Mouse (Mus musculus) CH12.LX (cell line): ENCODE data around the gene Acsl1. TPM values are rescaled to one million over a fixed set of nuclear protein-coding genes. Genes with fewer than 3 reads are reported as not detected.

ENCODE experiments used
- DNase-seq: peaks from one replicate; pipeline ENCODE4 v3.0.0-alpha.2; 2013; ENCODE audit errors: extremely low read depth
- H3K27ac ChIP-seq: 2 replicates; pipeline ENCODE4 v1.5.1; 2012; ENCODE audit warnings: low read depth, mild to moderate bottlenecking, control low read depth, moderate library complexity; ENCODE audit not compliant: insufficient read depth
- H3K27me3 ChIP-seq: replicated peaks from 2 replicates; pipeline ENCODE3; 2012; ENCODE audit warnings: inconsistent platforms
- H3K36me3 ChIP-seq, 2 experiments: replicated peaks in 1 of 2; 2 replicates each; pipeline versions ENCODE3 to v1.6.1; 2012; ENCODE audit warnings: inconsistent platforms in 1 of 2, low read length in 1 of 2, mild to moderate bottlenecking in 1 of 2, mixed read lengths in 1 of 2, moderate library complexity in 1 of 2; ENCODE audit not compliant: control insufficient read depth in 1 of 2, insufficient read depth in 1 of 2
- H3K4me1 ChIP-seq, 2 experiments: 2 replicates each; pipeline ENCODE4 v1.6.1; 2012; ENCODE audit warnings: inconsistent platforms in 1 of 2, moderate library complexity in 1 of 2; ENCODE audit not compliant: insufficient read depth in 2 of 2, control insufficient read depth in 1 of 2
- H3K4me2 ChIP-seq: 2 replicates; pipeline ENCODE4 v1.6.1; 2012; ENCODE audit warnings: low read depth, mild to moderate bottlenecking, control low read depth; ENCODE audit not compliant: poor library complexity, insufficient read depth, severe bottlenecking
- H3K4me3 ChIP-seq, 3 experiments: fragments of 150-350 bp in 1 of 3; sonication (generic) in 1 of 3; replicated peaks in 1 of 3; 2 replicates each; pipeline versions ENCODE3 to v1.5.1; 2011 to 2012; ENCODE audit warnings: low read depth in 2 of 3, low read length in 2 of 3, mild to moderate bottlenecking in 2 of 3, moderate library complexity in 2 of 3, control low read depth in 1 of 3, improper control_type of control experiment in 1 of 3, inconsistent platforms in 1 of 3, mixed read lengths in 1 of 3; ENCODE audit not compliant: poor library complexity in 1 of 3
- H3K79me2 ChIP-seq: replicated peaks from 2 replicates; pipeline ENCODE4 v1.6.1; 2012; ENCODE audit warnings: mild to moderate bottlenecking, moderate library complexity; ENCODE audit not compliant: control insufficient read depth, poor library complexity, insufficient read depth, severe bottlenecking; ENCODE audit errors: extremely low read depth
- H3K9ac ChIP-seq: 2 replicates; pipeline ENCODE4 v1.6.1; 2012; ENCODE audit warnings: low read depth, mild to moderate bottlenecking, control low read depth, moderate library complexity; ENCODE audit not compliant: insufficient read depth
- H3K9me3 ChIP-seq: replicated peaks from 2 replicates; pipeline ENCODE3; 2012; ENCODE audit warnings: low read length, inconsistent platforms, mixed read lengths
- CHD1 ChIP-seq: IDR thresholded peaks from 2 replicates; pipeline ENCODE4 v1.6.1; 2012; ENCODE audit warnings: low read depth, low read length, improper control_type of control experiment, inconsistent platforms
- CHD2 ChIP-seq: IDR thresholded peaks from 2 replicates; pipeline ENCODE4 v1.6.1; 2011; ENCODE audit warnings: low read length, improper control_type of control experiment
- CTCF ChIP-seq, 2 experiments: IDR thresholded peaks in 1 of 2; conservative IDR thresholded peaks in 1 of 2; 2 replicates each; pipeline ENCODE4 v1.5.1; 2011 to 2012; ENCODE audit warnings: low read depth in 2 of 2, low read length in 2 of 2, improper control_type of control experiment in 1 of 2, inconsistent platforms in 1 of 2, mild to moderate bottlenecking in 1 of 2, moderate library complexity in 1 of 2
- E2F4 ChIP-seq: IDR thresholded peaks from 2 replicates; pipeline ENCODE4 v1.6.1; 2011; ENCODE audit warnings: low read depth, low read length, improper control_type of control experiment; ENCODE audit not compliant: insufficient replicate concordance
- ELF1 ChIP-seq: IDR thresholded peaks from 2 replicates; pipeline ENCODE4 v1.6.1; 2014; ENCODE audit warnings: low read depth, mild to moderate bottlenecking, inconsistent platforms, low read length, improper control_type of control experiment
- EP300 ChIP-seq: IDR thresholded peaks from 2 replicates; pipeline ENCODE4 v1.6.1; 2011; ENCODE audit warnings: low read length, improper control_type of control experiment
- ETS1 ChIP-seq: conservative IDR thresholded peaks from 2 replicates; pipeline ENCODE4 v1.6.1; 2012; ENCODE audit warnings: low read depth, mild to moderate bottlenecking, inconsistent platforms, low read length, improper control_type of control experiment, moderate library complexity
- GABPA ChIP-seq: IDR thresholded peaks from 2 replicates; pipeline ENCODE4 v1.6.1; 2012; ENCODE audit warnings: low read depth, low read length, improper control_type of control experiment, inconsistent platforms; ENCODE audit not compliant: insufficient replicate concordance
- HCFC1 ChIP-seq: IDR thresholded peaks from 2 replicates; pipeline ENCODE4 v1.6.1; 2012; ENCODE audit warnings: low read depth, mild to moderate bottlenecking, inconsistent platforms, low read length, improper control_type of control experiment
- JUN ChIP-seq: IDR thresholded peaks from 2 replicates; pipeline ENCODE4 v1.6.1; 2011; ENCODE audit warnings: low read depth, mild to moderate bottlenecking, low read length, improper control_type of control experiment, moderate library complexity; ENCODE audit not compliant: insufficient read depth
- JUND ChIP-seq: conservative IDR thresholded peaks from 2 replicates; pipeline ENCODE4 v1.6.1; 2011; ENCODE audit warnings: low read depth, low read length, improper control_type of control experiment
- KAT2A ChIP-seq: IDR thresholded peaks from 2 replicates; pipeline ENCODE4 v1.6.1; 2012; ENCODE audit warnings: low read length, improper control_type of control experiment, inconsistent platforms; ENCODE audit not compliant: insufficient replicate concordance
- MAFK ChIP-seq: IDR thresholded peaks from 2 replicates; pipeline ENCODE4 v1.6.1; 2011; ENCODE audit warnings: low read length, improper control_type of control experiment; ENCODE audit not compliant: insufficient replicate concordance
- MAZ ChIP-seq: IDR thresholded peaks from 2 replicates; pipeline ENCODE4 v1.6.1; 2012; ENCODE audit warnings: low read depth, mild to moderate bottlenecking, inconsistent platforms, low read length, improper control_type of control experiment, moderate library complexity
- MXI1 ChIP-seq: IDR thresholded peaks from 2 replicates; pipeline ENCODE4 v1.6.1; 2011; ENCODE audit warnings: mild to moderate bottlenecking, low read depth, low read length, improper control_type of control experiment
- NELFE ChIP-seq: IDR thresholded peaks from 2 replicates; pipeline ENCODE4 v1.6.1; 2011; ENCODE audit warnings: low read depth, low read length, improper control_type of control experiment
- PAX5 ChIP-seq: IDR thresholded peaks from 2 replicates; pipeline ENCODE4 v1.6.1; 2012; ENCODE audit warnings: low read length, inconsistent platforms, mixed read lengths
- POLR2A ChIP-seq: IDR thresholded peaks from 2 replicates; pipeline ENCODE4 v1.6.1; 2011; ENCODE audit warnings: low read depth, mild to moderate bottlenecking, improper control_type of control experiment, low read length
- POLR2AphosphoS2 ChIP-seq: IDR thresholded peaks from 2 replicates; pipeline ENCODE4 v1.6.1; 2011; ENCODE audit warnings: low read depth, low read length, improper control_type of control experiment
- RAD21 ChIP-seq: IDR thresholded peaks from 2 replicates; pipeline ENCODE4 v1.6.1; 2011; ENCODE audit warnings: low read depth, mild to moderate bottlenecking, low read length, improper control_type of control experiment, moderate library complexity
- RCOR1 ChIP-seq: conservative IDR thresholded peaks from 2 replicates; pipeline ENCODE4 v1.6.1; 2012; ENCODE audit warnings: low read depth, mild to moderate bottlenecking, inconsistent platforms, low read length, improper control_type of control experiment
- SIN3A ChIP-seq: IDR thresholded peaks from 2 replicates; pipeline ENCODE4 v1.6.1; 2012; ENCODE audit warnings: low read length, improper control_type of control experiment, inconsistent platforms
- SMC3 ChIP-seq: IDR thresholded peaks from 2 replicates; pipeline ENCODE4 v1.6.1; 2011; ENCODE audit warnings: low read depth, low read length, improper control_type of control experiment
- TBP ChIP-seq: conservative IDR thresholded peaks from 2 replicates; pipeline ENCODE4 v1.6.1; 2011; ENCODE audit warnings: low read depth, low read length, improper control_type of control experiment
- USF1 ChIP-seq: IDR thresholded peaks from 2 replicates; pipeline ENCODE4 v1.6.1; 2014; ENCODE audit warnings: low read depth, mild to moderate bottlenecking, inconsistent platforms, low read length, improper control_type of control experiment
- USF2 ChIP-seq: conservative IDR thresholded peaks from 2 replicates; pipeline ENCODE4 v1.6.1; 2011; ENCODE audit warnings: low read depth, low read length, improper control_type of control experiment
- ZC3H11A ChIP-seq: IDR thresholded peaks from 2 replicates; pipeline ENCODE4 v1.6.1; 2012; ENCODE audit warnings: low read depth, mild to moderate bottlenecking, inconsistent platforms, low read length, improper control_type of control experiment
- ZMIZ1 ChIP-seq: IDR thresholded peaks from 2 replicates; pipeline ENCODE4 v1.6.1; 2012; ENCODE audit warnings: low read depth, mild to moderate bottlenecking, inconsistent platforms, low read length, improper control_type of control experiment
- dilution Hi-C: fragments of 300-500 bp; cut with MboI; formaldehyde crosslinking; loops from 2 replicates; pipeline ENCODE4 v1.14.3; 2020; ENCODE audit warnings: low sequenced_read_pairs; ENCODE audit not compliant: extremely low pct_unique_long_range_greater_than_20kb, extremely low pct_ligation_motif_present
- in situ Hi-C: fragments of 300-500 bp; cut with MboI; formaldehyde crosslinking; loops from 3 replicates; pipeline ENCODE4 v1.14.3; 2019; ENCODE audit warnings: low sequenced_read_pairs, low pct_ligation_motif_present, low pct_unique_long_range_greater_than_20kb, mixed read lengths
- polyA plus RNA-seq: library from polyadenylated mRNA; unstranded; fragments of >175 nt; gene quantifications from 2 replicates; pipeline ENCODE4 v1.2.1, GENCODE M21; 2012; ENCODE audit warnings: low read depth; ENCODE audit not compliant: insufficient read length
- total RNA-seq, 2 experiments: library from RNA; depleted of rRNA; stranded (reverse); fragments of 300-350 nt in 1 of 2; fragments of >200 nt in 1 of 2; gene quantifications; 2 replicates each; pipeline ENCODE4 v1.2.3; 2012 to 2014

Gene Acsl1
- total and polyA plus RNA-seq, 3 experiments, result 8.7 to 27.9 (median 19.5) TPM

DNA sequence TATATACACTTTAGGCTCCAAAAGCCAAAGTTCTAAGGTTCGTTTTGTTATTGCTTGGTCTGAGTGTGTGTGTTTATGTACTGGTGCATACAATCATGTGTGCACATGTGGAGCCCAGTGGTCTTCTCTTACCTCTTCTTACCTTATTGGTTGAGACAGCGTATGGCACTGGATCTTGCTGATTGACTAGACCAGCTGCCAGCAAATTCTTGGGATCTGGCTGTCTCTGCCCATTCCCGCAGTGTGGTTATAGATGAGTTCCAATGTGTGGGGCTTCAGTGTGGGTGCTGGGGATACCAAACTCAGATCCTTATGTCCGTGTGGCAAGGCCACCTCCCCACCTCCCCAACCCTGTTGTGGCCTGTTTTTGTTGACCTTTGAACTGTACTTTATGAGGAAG is 21.8 kb upstream of the Acsl1 start:
- Histone ChIP-seq H3K27me3 (no peaks in the 10 kb centered on the region), H3K4me1 (peaks cover 0 to 4% of the 10 kb centered on the region in 2 experiments; a peak in 2 of 4 replicates), H3K9ac (no peak overlapping the region), H3K9me3 (peaks cover 7% of the 10 kb centered on the region), H3K36me3 (no peaks in the 10 kb centered on the region), H3K27ac (no peak overlapping the region), H3K79me2 (no peaks in the 10 kb centered on the region), H3K4me2 (no peak overlapping the region), H3K4me3 (no peak overlapping the region)
- dilution Hi-C loops (no loop called here), in situ Hi-C loops (no loop called here)
- no peak for DNase-seq
- TF ChIP-seq ELF1 (no peak), CTCF (conservative IDR thresholded peaks at IDR 0.05 in 1 of 2, IDR thresholded peaks at IDR 0.05 in 1 of 2; ENCODE audit: low read depth in 2 of 2, low read length in 2 of 2) (no peak), JUN (no peak), EP300 (no peak), NELFE (no peak), ETS1 (no peak), CHD2 (no peak), RAD21 (no peak), ZMIZ1 (no peak), CHD1 (no peak), GABPA (no peak), MAFK (no peak), SMC3 (no peak), USF2 (no peak), MAZ (no peak), SIN3A (no peak), E2F4 (no peak), MXI1 (no peak), HCFC1 (no peak)

DNA sequence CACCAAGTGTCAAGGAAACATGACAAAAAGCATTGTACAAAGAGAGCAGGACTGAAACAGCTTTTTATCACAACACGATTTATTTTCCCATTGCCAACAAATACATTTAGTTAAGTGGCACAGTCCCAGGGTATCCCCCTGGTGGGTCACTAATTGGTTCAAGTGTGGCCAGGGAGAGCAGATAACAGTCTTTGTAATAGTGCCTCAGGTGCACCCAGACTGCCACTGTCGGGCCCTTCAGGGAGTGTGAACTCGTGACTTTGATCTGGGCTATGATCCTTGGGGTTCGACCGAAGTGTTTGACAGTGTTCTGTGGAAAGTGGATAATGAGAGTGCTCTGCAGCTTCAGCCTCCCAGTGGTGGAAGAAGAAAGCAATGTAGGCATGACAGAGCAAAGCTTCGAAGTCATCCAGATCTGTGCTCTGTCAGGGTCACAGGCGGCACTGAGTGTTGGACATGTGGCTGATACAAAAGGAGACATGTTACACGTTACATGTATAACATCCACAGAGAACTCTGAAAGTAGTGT is 21.1 kb upstream of the Acsl1 start:
- no peak overlapping the region for H3K27ac ChIP-seq
- no peaks in the 10 kb centered on the region for H3K79me2 ChIP-seq
- no peak overlapping the region for H3K9ac ChIP-seq
- no peak for DNase-seq
- no peaks in the 10 kb centered on the region for H3K27me3 ChIP-seq
- H3K4me2 ChIP-seq, result no peak overlapping the region
- in situ Hi-C loops, result no loop called here
- dilution Hi-C loops, result no loop called here
- H3K4me3 ChIP-seq, result no peak overlapping the region
- TF ChIP-seq POLR2A (no peak), GABPA (no peak), PAX5 (no peak), JUN (no peak), JUND (no peak), USF1 (no peak), POLR2AphosphoS2 (no peak), E2F4 (no peak), RAD21 (no peak), RCOR1 (no peak), SMC3 (no peak), ZC3H11A (no peak), CTCF (conservative IDR thresholded peaks at IDR 0.05 in 1 of 2, IDR thresholded peaks at IDR 0.05 in 1 of 2; ENCODE audit: low read depth in 2 of 2, low read length in 2 of 2) (no peak), KAT2A (no peak), MAFK (no peak), TBP (no peak), USF2 (no peak), CHD2 (no peak)
- peaks cover 0 to 4% of the 10 kb centered on the region in 2 experiments; a peak in 2 of 4 replicates for H3K4me1 ChIP-seq
- no peaks in the 10 kb centered on the region for H3K36me3 ChIP-seq
- peaks cover 14% of the 10 kb centered on the region for H3K9me3 ChIP-seq
